Mouse (Mus musculus) embryonic fibroblast, embryonic 13.5 days (primary cell): Measurements from ENCODE around the gene Nav1.

Source experiments
- CTCF ChIP-seq: IDR thresholded peaks from 2 replicates; pipeline ENCODE4 v1.5.1; 2011; ENCODE audit warnings: mild to moderate bottlenecking, control low read depth, low read length, moderate library complexity, borderline replicate concordance; ENCODE audit not compliant: insufficient read depth
- POLR2A ChIP-seq: IDR thresholded peaks from 2 replicates; pipeline ENCODE4 v1.6.1; 2011; ENCODE audit warnings: low read depth, mild to moderate bottlenecking, control low read depth, low read length, moderate library complexity

- TF ChIP-seq CTCF, result no peak
- no peak for TF ChIP-seq POLR2A
Measured at GRCm38 (mm10) chr1:135509145-135510084, 97.7 kb downstream of the Nav1 start.
